17 mouse cellular contexts compared by ENCODE assay signal in genomic region chr19:27427865-27428264, GRCm38 (mm10). TPM values are rescaled to one million over a fixed set of nuclear protein-coding genes. Genes with fewer than 3 reads are reported as not detected.
A peak's percentile ranks its signal among the peaks of the same experiment; 100 is the strongest.
DNase-seq lines count a peak whose midpoint lies in the region; ATAC-seq and TF ChIP-seq lines count a peak whose summit lies in the region.
"Had no signal": no experiment of that assay in that cellular context is flagged by ENCODE, and none has a peak within 500 bp of the region (broad histone marks: within the 10 kb centered on the region; RNA-seq: fewer than 3 reads in every experiment).

No protein-coding gene starts in this region.

- H3K27ac ChIP-seq in lung, embryonic 14.5 days (ENCODE audit: low read depth) = no peak overlapping the region
- no peak overlapping the region for H3K27ac ChIP-seq in CH12.LX (ENCODE audit: insufficient read depth, low read depth)
- H3K27ac ChIP-seq: embryonic facial prominence, embryonic 15.5 days; hindbrain, embryonic 15.5 days; stomach, postnatal 0 days had no signal

- peaks cover 40% of the 10 kb centered on the region for H3K79me2 ChIP-seq in CH12.LX (replicated peaks; ENCODE audit: control insufficient read depth, extremely low read depth, insufficient read depth, poor library complexity, severe bottlenecking)

- dilution Hi-C loops in CH12.LX (cut with MboI; ENCODE audit: extremely low pct_ligation_motif_present, extremely low pct_unique_long_range_greater_than_20kb, low sequenced_read_pairs) = no loop called here

- H3K36me3 ChIP-seq in lung, embryonic 14.5 days (ENCODE audit: insufficient read depth) = peaks cover 30% of the 10 kb centered on the region
- H3K36me3 ChIP-seq in CH12.LX (replicated peaks in 1 of 2; ENCODE audit: control insufficient read depth in 1 of 2, insufficient read depth in 1 of 2, low read length in 1 of 2) = peaks cover 20 to 42% of the 10 kb centered on the region in 2 experiments

- H3K4me1 ChIP-seq in lung, embryonic 14.5 days (ENCODE audit: insufficient read depth) = no peaks in the 10 kb centered on the region
- peaks cover 1 to 36% of the 10 kb centered on the region in 2 experiments; a peak in 3 of 4 replicates for H3K4me1 ChIP-seq in CH12.LX (ENCODE audit: control insufficient read depth in 1 of 2, insufficient read depth in 2 of 2)

- H3K27me3 ChIP-seq in lung, embryonic 14.5 days (ENCODE audit: insufficient read depth, low read length) = no peaks in the 10 kb centered on the region
- H3K27me3 ChIP-seq in CH12.LX (replicated peaks) = no peaks in the 10 kb centered on the region
- H3K27me3 ChIP-seq: embryonic facial prominence, embryonic 15.5 days; heart, embryonic 12.5 days; hindbrain, embryonic 15.5 days had no signal

- TF ChIP-seq POLR2A in CH12.LX (IDR thresholded peaks at IDR 0.05; ENCODE audit: low read depth, low read length) = no peak

- H3K9ac ChIP-seq in lung, embryonic 14.5 days = no peak overlapping the region
- no peak overlapping the region; the same call in 1 of the 2 replicates for H3K9ac ChIP-seq in CH12.LX (ENCODE audit: insufficient read depth, low read depth)
- H3K9ac ChIP-seq: embryonic facial prominence, embryonic 15.5 days; hindbrain, embryonic 15.5 days had no signal

- TF ChIP-seq EP300 in CH12.LX (IDR thresholded peaks at IDR 0.05; ENCODE audit: low read length) = no peak

- no peaks in the 10 kb centered on the region for H3K9me3 ChIP-seq in lung, embryonic 14.5 days (ENCODE audit: low read depth, low read length)
- H3K9me3 ChIP-seq in CH12.LX (replicated peaks; ENCODE audit: low read length) = no peaks in the 10 kb centered on the region
- H3K9me3 ChIP-seq: embryonic facial prominence, embryonic 15.5 days; heart, embryonic 12.5 days; hindbrain, embryonic 15.5 days had no signal

- TF ChIP-seq RAD21 in CH12.LX (IDR thresholded peaks at IDR 0.05; ENCODE audit: low read depth, low read length) = no peak

- ATAC-seq in lung, embryonic 14.5 days (ENCODE audit: insufficient read depth) = no peak
- ATAC-seq: intestine, embryonic 16.5 days had no signal

- no peak overlapping the region for H3K4me3 ChIP-seq in lung, embryonic 14.5 days (ENCODE audit: low read depth, low read length)
- H3K4me3 ChIP-seq in CH12.LX (replicated peaks in 1 of 3; ENCODE audit: low read depth in 2 of 3, low read length in 2 of 3, poor library complexity in 1 of 3) = peak overlapping the region in 1 of 3 experiments; percentile 89

- in situ Hi-C loops in CH12.LX (cut with MboI; ENCODE audit: low pct_ligation_motif_present, low pct_unique_long_range_greater_than_20kb, low sequenced_read_pairs) = no loop called here

- 72% methylated on average over 2 of the region's 2 CpGs for WGBS in lung, embryonic 14.5 days

- peak; percentile 34 for DNase-seq in heart, adult 11 months
- no peak for DNase-seq in heart, adult 8-10 months (ENCODE audit: low spot score)
- no peak for DNase-seq in lung, embryonic 14.5 days
- no peak for DNase-seq in lung, postnatal 25 days (ENCODE audit: low spot score)
- DNase-seq in CH12.LX (ENCODE audit: extremely low read depth) (no peak), adipocyte (ENCODE audit: low spot score) (peak; percentile 27)
- DNase-seq in adrenal gland, postnatal 25 days = no peak
- DNase-seq in kidney, postnatal 14 days = no peak
- DNase-seq: adrenal gland, adult 8-10 months; cerebellum, adult 11-12 months; cerebellum, postnatal 14 days; right cerebral cortex, adult 18-20 months had no signal

- H3K4me2 ChIP-seq in lung, embryonic 14.5 days = peak overlapping the region; percentile 76; the same call in 1 of the 2 replicates
- H3K4me2 ChIP-seq in CH12.LX (ENCODE audit: insufficient read depth, low read depth, poor library complexity, severe bottlenecking) = peak overlapping the region; percentile 40

- no peak for TF ChIP-seq CTCF in lung, embryonic 14.5 days (IDR thresholded peaks at IDR 0.05; ENCODE audit: low read depth)
- TF ChIP-seq CTCF in CH12.LX (conservative IDR thresholded peaks at IDR 0.05 in 1 of 2, IDR thresholded peaks at IDR 0.05 in 1 of 2; ENCODE audit: low read depth in 2 of 2, low read length in 2 of 2) = no peak

TF ChIP-seq in CH12.LX, 34 proteins besides CTCF, POLR2A, EP300 and RAD21:
- no peak for TF ChIP-seq MAFK (IDR thresholded peaks at IDR 0.05; ENCODE audit: insufficient replicate concordance, low read length)
- TF ChIP-seq MAZ (IDR thresholded peaks at IDR 0.05; ENCODE audit: low read depth, low read length) = no peak
- TF ChIP-seq HCFC1 (IDR thresholded peaks at IDR 0.05; ENCODE audit: low read depth, low read length) = no peak
- TF ChIP-seq TBP (conservative IDR thresholded peaks at IDR 0.05; ENCODE audit: low read depth, low read length) = no peak

RNA-seq across cellular contexts. Expression of gene Pum3, which starts 1.8 kb away (rescaled TPM):
- total RNA-seq in heart, adult 8-10 months (2022) = 10 to 100 TPM; 21.4 to 33.7 (median 31.1) TPM
- polyA plus RNA-seq in lung, embryonic 14.5 days (2014; fragmentation: Nextera tagmentation; extraction: Ambion mirVana) = 83.2 and 87.0 TPM in 2 replicates
- total RNA-seq in CH12.LX (2012; rRNA removed) (54.4 and 71.9 TPM in 2 replicates), CH12.LX (2014; rRNA removed) (83.3 and 95.2 TPM in 2 replicates)
- polyA plus RNA-seq in CH12.LX (2012; ENCODE audit: insufficient read length, low read depth) = 210 and 230 TPM in 2 replicates
- total RNA-seq in adrenal gland, postnatal 25 days (2021) = 80.2 and 91.7 TPM in 2 replicates

Comparison
In these comparisons a context has a peak if more than half of its experiments do, and no peak if none do; other contexts are left out.
1. DNase-seq: peak in heart, adult 11 months (single experiment) and adipocyte (single experiment); none in heart, adult 8-10 months (single experiment), lung, embryonic 14.5 days (single experiment), lung, postnatal 25 days (single experiment), CH12.LX (single experiment), adrenal gland, postnatal 25 days (single experiment) and kidney, postnatal 14 days (single experiment).